Mouse (Mus musculus) kidney, adult 8-10 months (tissue): ENCODE results near the gene Nrg4.

Experiments used
- DNase-seq, 2 experiments: peaks; one replicate each; pipeline ENCODE4 v3.0.0; 2022

The Nrg4 gene

GRCm38 (mm10) chr9:55326515-55327233 lies at the start of gene Nrg4, which contains the start of gene Tmem266:
Nrg4 (minus strand) TSS chr9:55326844.
Tmem266 (plus strand) TSS chr9:55326913.
- DNase-seq: peak; percentile 49 to 55

- no peak for DNase-seq
These were observed 45.3 kb upstream of the Nrg4 start for GRCm38 (mm10) chr9:55371908-55372307.

GRCm38 (mm10) chr9:55368011-55368410 lies 41.4 kb upstream of the Nrg4 start:
- no peak for DNase-seq

- DNase-seq: no peak
These were observed 37.1 kb upstream of the Nrg4 start for GRCm38 (mm10) chr9:55363707-55364106.

- DNase-seq: no peak
These were observed 35.3 kb upstream of the Nrg4 start for GRCm38 (mm10) chr9:55361969-55362368.

- DNase-seq: no peak
These were observed 34.2 kb upstream of the Nrg4 start for GRCm38 (mm10) chr9:55360861-55361260.

DNA sequence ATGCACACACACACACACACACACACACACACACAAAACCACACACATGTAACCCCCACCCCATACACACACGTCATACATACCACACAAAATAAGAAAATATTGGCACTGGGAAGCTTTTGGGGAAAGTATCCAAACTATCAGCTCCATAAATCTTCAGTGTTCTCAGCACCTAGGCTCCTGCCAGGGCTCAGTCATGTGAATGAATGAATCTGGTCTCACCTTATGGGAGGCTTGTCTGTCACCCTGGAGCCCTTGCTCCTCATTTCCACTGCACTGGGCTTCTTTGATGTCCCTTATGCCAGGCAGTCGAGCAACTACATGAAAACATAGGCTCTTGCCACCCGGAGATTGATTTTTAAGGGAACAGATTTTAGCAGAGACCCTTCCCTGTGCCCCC lies 33.7 kb upstream of the Nrg4 start:
- DNase-seq: no peak

DNA sequence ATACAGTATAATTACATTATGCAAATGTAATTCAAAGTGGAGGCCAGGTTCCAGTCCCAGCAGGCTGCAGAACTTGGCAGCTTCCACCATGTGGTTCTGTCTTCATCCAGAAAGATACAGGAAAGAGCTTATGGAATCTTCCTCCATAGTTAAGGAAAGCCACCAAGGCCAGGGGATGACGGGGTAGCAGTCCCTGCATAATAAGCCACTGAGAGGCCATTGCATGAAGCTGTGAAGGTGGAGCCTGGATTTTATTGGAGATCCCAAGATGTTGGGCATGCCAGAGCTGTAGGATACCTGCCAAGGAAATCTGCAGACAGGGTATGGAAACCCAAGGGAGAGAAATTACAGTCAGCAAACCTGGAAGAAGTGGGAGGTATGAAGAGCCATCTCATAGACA lies 30.5 kb upstream of the Nrg4 start:
- no peak for DNase-seq

DNA sequence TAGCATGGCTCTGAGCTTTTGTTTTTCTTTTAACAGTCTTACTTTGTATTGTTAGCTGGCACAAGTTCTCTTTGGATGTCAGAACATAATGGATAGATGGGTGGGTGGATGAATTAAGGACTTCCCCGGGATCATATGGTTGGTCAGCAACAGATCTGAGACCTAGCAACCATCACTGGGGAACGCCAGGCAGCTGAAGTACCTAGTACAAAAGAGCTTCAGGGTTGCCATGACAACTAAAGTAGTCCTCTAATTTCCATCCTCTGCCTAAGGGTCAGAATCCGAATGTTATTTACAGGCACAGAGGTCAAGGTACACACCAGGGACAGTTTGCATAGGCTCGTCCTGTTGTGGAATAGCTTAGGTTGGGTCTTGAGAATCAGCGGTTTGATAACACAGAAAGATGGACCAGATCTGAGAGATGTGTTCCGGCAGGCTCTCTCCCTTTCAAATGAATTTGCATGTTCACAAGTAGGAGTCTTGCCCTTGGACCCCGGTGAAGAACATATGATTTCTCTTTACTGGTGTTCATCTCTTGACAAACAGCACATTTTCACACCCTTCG lies 28.7 kb upstream of the Nrg4 start:
- DNase-seq: no peak

DNA sequence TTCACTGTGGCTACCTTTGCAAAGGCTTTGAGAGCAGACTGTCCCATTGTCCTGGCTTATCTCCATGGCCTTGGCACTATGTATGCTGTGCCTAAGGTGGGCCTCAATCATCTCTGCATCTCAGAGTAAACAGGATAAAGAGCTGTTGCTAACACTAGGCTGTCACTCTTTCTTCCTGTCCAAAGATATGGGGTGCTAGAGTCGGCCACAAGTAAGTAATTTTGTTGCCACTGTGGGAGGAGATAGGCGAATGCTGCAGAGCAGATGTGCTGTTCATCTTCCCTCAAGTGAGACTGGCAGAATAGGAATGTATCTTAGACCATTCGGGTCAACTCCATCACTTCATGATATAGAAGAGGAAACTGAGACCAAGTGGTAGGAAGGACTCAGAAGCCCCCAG lies 28.0 kb upstream of the Nrg4 start:
- no peak for DNase-seq

DNA sequence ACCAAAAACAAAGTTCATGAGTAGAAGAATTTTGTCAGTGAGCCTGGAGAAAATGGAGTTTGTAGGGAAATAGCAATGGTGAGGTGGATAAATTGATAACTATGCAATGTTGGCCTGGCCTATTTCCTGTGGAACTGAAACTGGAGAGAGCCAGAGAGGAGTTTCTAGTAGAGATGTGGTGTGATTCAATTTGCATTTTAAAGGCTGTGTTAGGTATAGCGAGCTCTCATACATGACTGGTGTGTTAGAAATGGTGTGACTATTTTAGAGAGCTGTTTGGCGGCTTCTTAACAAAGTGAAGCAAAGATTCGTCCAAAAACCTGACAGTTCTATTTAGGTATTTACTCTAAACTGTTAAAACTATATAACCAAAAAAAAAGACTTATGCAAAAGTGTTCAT lies 22.0 kb upstream of the Nrg4 start:
- no peak for DNase-seq

DNA sequence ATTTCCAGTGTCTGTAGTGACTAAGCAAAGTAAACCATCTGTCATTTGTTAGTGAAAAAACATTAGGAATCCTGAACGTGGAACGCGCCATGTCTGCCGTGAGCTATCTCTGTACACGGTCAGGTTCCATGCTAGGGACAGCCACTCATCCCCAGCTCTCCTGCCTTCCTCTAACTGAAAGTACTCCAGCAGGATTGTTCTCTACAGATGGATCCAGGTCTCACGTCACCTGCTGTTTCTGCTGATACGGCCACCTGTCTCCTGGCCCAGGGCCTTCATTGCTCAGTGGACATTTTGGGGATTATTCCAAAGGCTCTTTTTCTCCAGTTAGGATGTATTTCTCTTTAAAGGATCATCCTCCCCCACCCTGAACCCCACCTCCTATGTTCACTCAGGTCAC lies 18.7 kb upstream of the Nrg4 start:
- DNase-seq: no peak

DNA sequence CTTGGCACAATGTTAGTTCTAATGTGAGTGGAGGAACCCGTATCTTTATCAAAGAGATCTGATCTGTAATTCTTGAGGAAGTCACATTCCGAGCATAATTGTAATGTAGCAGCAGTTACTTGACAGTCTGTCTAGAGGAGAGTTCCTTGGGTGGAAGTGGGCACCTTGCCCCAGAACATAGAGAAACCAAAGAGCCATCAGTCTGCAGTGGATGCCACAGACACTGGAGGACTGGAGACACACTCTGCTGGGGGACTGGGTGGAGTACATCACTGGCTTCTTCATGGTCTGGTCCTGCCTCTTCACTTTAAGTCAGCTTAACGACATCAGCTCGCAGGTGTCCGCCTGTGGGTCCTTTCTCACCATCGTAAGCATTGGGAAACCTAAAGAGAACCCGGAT lies 17.5 kb upstream of the Nrg4 start:
- DNase-seq: no peak

GRCm38 (mm10) chr9:55332949-55333348 lies 6.3 kb upstream of the Nrg4 start:
- peak in 1 of 2 experiments; percentile 10 for DNase-seq

- DNase-seq: no peak
These were observed 5.8 kb upstream of the Nrg4 start for GRCm38 (mm10) chr9:55332476-55332875.

GRCm38 (mm10) chr9:55329401-55329800 lies 2.8 kb upstream of the Nrg4 start:
- no peak for DNase-seq

- no peak for DNase-seq
These were observed 1.7 kb upstream of the Nrg4 start for GRCm38 (mm10) chr9:55328151-55328918.

DNA sequence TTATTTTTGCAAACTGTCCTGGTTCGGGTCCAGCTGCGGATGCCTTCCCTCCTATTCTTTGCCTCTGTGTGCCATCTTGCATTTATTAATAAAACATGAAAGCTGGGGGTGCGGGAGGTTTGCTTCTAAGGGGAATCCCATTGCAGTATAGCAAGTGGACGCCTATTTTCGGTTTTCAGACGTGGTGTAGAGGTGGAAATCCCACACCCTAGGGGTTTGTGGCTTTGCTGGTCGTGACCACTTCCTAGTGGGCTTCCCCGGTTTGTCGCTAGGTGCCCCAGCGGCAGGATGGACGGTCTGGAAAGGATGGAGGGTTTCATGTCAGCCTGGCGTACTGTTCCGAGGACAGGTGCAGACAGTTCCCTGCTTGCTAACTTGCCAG lies 581 bp upstream of the Nrg4 start:
- no peak for DNase-seq

GRCm38 (mm10) chr9:55325564-55326514 lies 805 bp downstream of the Nrg4 start:
- DNase-seq: no peak

DNA sequence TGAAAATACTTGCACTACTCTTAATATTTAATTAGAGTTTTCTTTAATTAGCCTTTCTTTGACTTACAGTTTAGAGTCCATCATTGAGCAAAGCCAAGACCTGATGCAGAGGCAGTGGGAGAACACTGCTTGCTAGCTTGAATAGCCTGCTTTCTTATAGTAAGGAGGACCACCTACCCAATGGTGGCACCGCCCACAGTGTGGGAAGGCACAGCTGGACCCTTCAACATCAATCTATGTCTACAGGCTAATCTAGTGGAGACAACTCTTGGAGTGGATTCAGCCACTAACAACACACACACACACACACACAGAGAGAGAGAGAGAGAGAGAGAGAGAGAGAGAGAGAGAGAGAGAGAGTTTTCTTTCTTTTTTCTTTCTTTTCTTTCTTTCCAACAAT lies 1.6 kb downstream of the Nrg4 start:
- DNase-seq: no peak

DNA sequence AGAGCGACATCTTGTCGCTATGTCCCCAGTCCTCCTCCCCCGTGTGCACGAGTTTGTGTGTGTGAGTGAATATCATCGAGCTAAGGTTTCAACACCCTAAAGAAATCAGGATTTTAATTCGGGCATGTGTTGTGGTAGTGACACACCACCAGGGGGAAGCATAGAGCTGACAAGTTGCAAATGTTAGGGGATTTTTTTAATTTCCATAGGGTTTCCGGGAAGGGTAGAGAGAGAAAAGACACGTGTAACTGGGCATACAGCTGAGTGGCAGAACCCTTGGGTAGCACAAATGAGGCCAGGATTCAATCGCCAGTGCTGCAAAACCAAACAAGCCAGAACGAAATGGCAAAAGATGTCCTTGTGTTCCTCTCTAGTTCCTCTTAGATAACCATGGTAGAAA lies 2.1 kb downstream of the Nrg4 start:
- DNase-seq: no peak

DNA sequence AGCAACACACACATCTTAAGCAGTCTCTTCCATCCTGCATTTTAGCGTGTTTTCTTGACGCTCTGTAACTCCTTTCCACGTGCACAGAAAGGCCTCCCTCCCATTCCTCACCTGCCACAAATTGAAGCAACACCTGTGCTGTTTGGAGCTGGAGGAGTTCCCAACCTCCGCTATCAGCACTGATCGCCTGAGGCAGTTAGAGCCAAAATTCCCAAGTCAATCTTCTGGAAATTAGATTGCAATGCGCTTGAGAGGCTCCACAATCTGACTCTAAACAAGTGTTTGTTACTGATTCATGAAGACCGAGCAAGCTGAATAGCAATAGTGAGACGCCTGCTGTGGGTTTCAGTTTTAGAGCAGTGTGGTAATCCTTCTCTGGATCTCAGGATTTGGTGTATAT lies 2.6 kb downstream of the Nrg4 start:
- no peak for DNase-seq

- no peak for DNase-seq
These were observed 4.0 kb downstream of the Nrg4 start for GRCm38 (mm10) chr9:55322641-55323040.
